Mouse (Mus musculus) MEL (cell line): Measurements from ENCODE around the gene Prdm16. TPM values are rescaled to one million over a fixed set of nuclear protein-coding genes. Genes with fewer than 3 reads are reported as not detected.

Experiments used
- DNase-seq: peaks from one replicate; pipeline ENCODE4 v3.0.0; 2011; ENCODE audit warnings: low read depth, low spot score
- H3K27ac ChIP-seq: 2 replicates; pipeline ENCODE4 v1.5.1; 2012; ENCODE audit warnings: low read depth, mild to moderate bottlenecking, control low read depth, low read length, moderate library complexity; ENCODE audit not compliant: control insufficient read depth
- H3K27me3 ChIP-seq, 2 experiments: fragments of 150-350 bp in 1 of 2; sonication (generic) in 1 of 2; 2 replicates each; pipeline ENCODE4 v1.6.1; 2012; ENCODE audit warnings: low read length in 2 of 2, mild to moderate bottlenecking in 2 of 2, improper control_type of control experiment in 1 of 2, moderate library complexity in 1 of 2; ENCODE audit not compliant: insufficient read depth in 2 of 2, control insufficient read depth in 1 of 2
- H3K36me3 ChIP-seq, 2 experiments: 2 replicates each; pipeline ENCODE4 v1.6.1; 2012 to 2014; ENCODE audit warnings: low read length in 2 of 2, improper control_type of control experiment in 1 of 2, inconsistent platforms in 1 of 2, mild to moderate bottlenecking in 1 of 2; ENCODE audit not compliant: insufficient read depth in 2 of 2, control insufficient read depth in 1 of 2
- H3K4me1 ChIP-seq, 2 experiments: fragments of 150-350 bp in 1 of 2; sonication (generic) in 1 of 2; 2 replicates each; pipeline ENCODE4 v1.6.1; 2012; ENCODE audit warnings: low read length in 2 of 2, improper control_type of control experiment in 1 of 2, mild to moderate bottlenecking in 1 of 2; ENCODE audit not compliant: insufficient read depth in 2 of 2, control insufficient read depth in 1 of 2
- H3K4me3 ChIP-seq, 2 experiments: fragments of 150-350 bp in 1 of 2; sonication (generic) in 1 of 2; 2 replicates each; pipeline ENCODE4 v1.5.1; 2012; ENCODE audit warnings: low read depth in 2 of 2, low read length in 2 of 2, mild to moderate bottlenecking in 2 of 2, moderate library complexity in 2 of 2, control low read depth in 1 of 2, improper control_type of control experiment in 1 of 2; ENCODE audit not compliant: control insufficient read depth in 1 of 2, insufficient read depth in 1 of 2
- H3K79me2 ChIP-seq: 2 replicates; pipeline ENCODE4 v1.6.1; 2012; ENCODE audit warnings: mild to moderate bottlenecking, low read length, moderate library complexity; ENCODE audit not compliant: control insufficient read depth, poor library complexity, insufficient read depth
- H3K9ac ChIP-seq: 2 replicates; pipeline ENCODE4 v1.6.1; 2012; ENCODE audit warnings: low read depth, mild to moderate bottlenecking, control low read depth, low read length, moderate library complexity; ENCODE audit not compliant: control insufficient read depth, poor library complexity, severe bottlenecking
- H3K9me3 ChIP-seq: fragments of 150-350 bp; sonication (generic); replicated peaks from 2 replicates; pipeline ENCODE4 v1.6.1; 2012; ENCODE audit warnings: mild to moderate bottlenecking, low read length, improper control_type of control experiment, moderate library complexity; ENCODE audit not compliant: insufficient read depth
- BHLHE40 ChIP-seq: IDR thresholded peaks from 2 replicates; pipeline ENCODE4 v1.6.1; 2012; ENCODE audit warnings: low read depth, mild to moderate bottlenecking, inconsistent platforms, low read length, improper control_type of control experiment, borderline replicate concordance
- ELF1 ChIP-seq: IDR thresholded peaks from 2 replicates; pipeline ENCODE4 v1.6.1; 2014; ENCODE audit warnings: low read depth, mild to moderate bottlenecking, inconsistent platforms, low read length, improper control_type of control experiment, moderate library complexity
- EP300 ChIP-seq, 2 experiments: IDR thresholded peaks; 2 replicates each; pipeline ENCODE4 v1.6.1; 2011; ENCODE audit warnings: improper control_type of control experiment in 2 of 2, low read length in 2 of 2, low read depth in 1 of 2, mild to moderate bottlenecking in 1 of 2
- HCFC1 ChIP-seq: IDR thresholded peaks from 2 replicates; pipeline ENCODE4 v1.6.1; 2012; ENCODE audit warnings: low read depth, mild to moderate bottlenecking, inconsistent platforms, low read length, improper control_type of control experiment, moderate library complexity
- KAT2A ChIP-seq: conservative IDR thresholded peaks from 2 replicates; pipeline ENCODE4 v1.6.1; 2012; ENCODE audit warnings: low read depth, low read length, improper control_type of control experiment, inconsistent platforms
- MAX ChIP-seq: IDR thresholded peaks from 2 replicates; pipeline ENCODE4 v1.6.1; 2011; ENCODE audit warnings: low read length, improper control_type of control experiment
- MXI1 ChIP-seq: IDR thresholded peaks from 2 replicates; pipeline ENCODE4 v1.6.1; 2011; ENCODE audit warnings: mild to moderate bottlenecking, low read depth, low read length, improper control_type of control experiment
- NELFE ChIP-seq: IDR thresholded peaks from 2 replicates; pipeline ENCODE4 v1.6.1; 2011; ENCODE audit warnings: low read depth, low read length, improper control_type of control experiment
- POLR2A ChIP-seq, 2 experiments: IDR thresholded peaks; 2 replicates each; pipeline ENCODE4 v1.6.1; 2011 to 2012; ENCODE audit warnings: low read length in 2 of 2, mild to moderate bottlenecking in 2 of 2, control low read depth in 1 of 2, improper control_type of control experiment in 1 of 2, low read depth in 1 of 2, moderate library complexity in 1 of 2; ENCODE audit not compliant: control insufficient read depth in 1 of 2, insufficient read depth in 1 of 2, poor library complexity in 1 of 2
- POLR2AphosphoS2 ChIP-seq: IDR thresholded peaks from 2 replicates; pipeline ENCODE4 v1.6.1; 2011; ENCODE audit warnings: low read length, improper control_type of control experiment
- POLR2AphosphoS5 ChIP-seq: IDR thresholded peaks from 2 replicates; pipeline ENCODE4 v1.6.1; 2012; ENCODE audit warnings: low read depth, borderline replicate concordance, mild to moderate bottlenecking, inconsistent platforms, low read length, moderate library complexity, mixed read lengths
- TBP ChIP-seq: IDR thresholded peaks from 2 replicates; pipeline ENCODE4 v1.8.0; 2011; ENCODE audit warnings: low read depth, low read length, improper control_type of control experiment
- UBTF ChIP-seq: IDR thresholded peaks from 2 replicates; pipeline ENCODE4 v1.6.1; 2012; ENCODE audit warnings: low read depth, mild to moderate bottlenecking, inconsistent platforms, low read length, improper control_type of control experiment, moderate library complexity, borderline replicate concordance; ENCODE audit not compliant: insufficient read depth
- ZNF384 ChIP-seq: IDR thresholded peaks from 2 replicates; pipeline ENCODE4 v1.6.1; 2012; ENCODE audit warnings: low read depth, mild to moderate bottlenecking, inconsistent platforms, low read length, improper control_type of control experiment
- polyA plus RNA-seq, 2 experiments: library from polyadenylated mRNA; stranded (reverse) in 1 of 2; unstranded in 1 of 2; fragments of >175 nt in 1 of 2; fragments of >200 nt in 1 of 2; gene quantifications; 2 replicates each; pipeline versions ENCODE4 v1.2.1 to v1.2.4; 2012; ENCODE audit warnings: low replicate concordance in 2 of 2, low read depth in 1 of 2; ENCODE audit not compliant: insufficient read length in 2 of 2, insufficient read depth in 1 of 2, missing spikeins in 1 of 2
- total RNA-seq: library from RNA; depleted of rRNA; stranded (reverse); fragments of 300-350 nt; gene quantifications from 2 replicates; pipeline ENCODE4 v1.2.3, GENCODE M21; 2012

Gene Prdm16
- total and polyA plus RNA-seq, 3 experiments = not detected

DNA sequence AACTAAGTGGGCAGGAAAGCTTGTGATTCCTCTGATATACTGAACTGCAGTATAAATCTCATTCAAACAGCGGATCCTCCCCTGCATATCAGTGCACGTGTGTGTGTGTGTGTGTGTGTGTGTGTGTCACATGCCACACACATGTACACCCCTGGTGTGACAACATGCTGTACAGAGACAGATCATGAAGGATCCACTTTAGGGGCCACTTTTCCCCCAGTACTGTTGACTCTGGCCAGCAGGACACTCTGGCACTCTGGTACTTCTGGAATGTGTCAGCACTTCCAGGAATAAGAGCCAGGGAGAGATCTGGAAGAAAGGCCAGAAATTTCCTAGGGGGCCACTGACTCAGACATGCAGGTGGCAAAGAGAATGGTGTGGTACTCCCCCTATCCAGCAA lies 10.4 kb downstream of the Prdm16 start:
- Histone ChIP-seq H3K36me3 (no peaks in the 10 kb centered on the region), H3K27me3 (no peaks in the 10 kb centered on the region), H3K79me2 (no peaks in the 10 kb centered on the region), H3K4me1 (no peaks in the 10 kb centered on the region), H3K9ac (no peak overlapping the region), H3K27ac (no peak overlapping the region), H3K4me3 (no peak overlapping the region), H3K9me3 (no peaks in the 10 kb centered on the region)
- DNase-seq = no peak
- TF ChIP-seq UBTF = no peak
- TF ChIP-seq POLR2A (IDR thresholded peaks at IDR 0.05; ENCODE audit: control insufficient read depth in 1 of 2, insufficient read depth in 1 of 2, low read depth in 1 of 2, low read length in 2 of 2, poor library complexity in 1 of 2) = no peak
- TF ChIP-seq ELF1 = no peak
- TF ChIP-seq POLR2AphosphoS2 = no peak
- TF ChIP-seq ZNF384 = no peak
- TF ChIP-seq POLR2AphosphoS5 = no peak
- no peak for TF ChIP-seq TBP
- no peak for TF ChIP-seq HCFC1
- TF ChIP-seq MXI1 = no peak
- no peak for TF ChIP-seq EP300 (IDR thresholded peaks at IDR 0.05; ENCODE audit: low read depth in 1 of 2, low read length in 2 of 2)

DNA sequence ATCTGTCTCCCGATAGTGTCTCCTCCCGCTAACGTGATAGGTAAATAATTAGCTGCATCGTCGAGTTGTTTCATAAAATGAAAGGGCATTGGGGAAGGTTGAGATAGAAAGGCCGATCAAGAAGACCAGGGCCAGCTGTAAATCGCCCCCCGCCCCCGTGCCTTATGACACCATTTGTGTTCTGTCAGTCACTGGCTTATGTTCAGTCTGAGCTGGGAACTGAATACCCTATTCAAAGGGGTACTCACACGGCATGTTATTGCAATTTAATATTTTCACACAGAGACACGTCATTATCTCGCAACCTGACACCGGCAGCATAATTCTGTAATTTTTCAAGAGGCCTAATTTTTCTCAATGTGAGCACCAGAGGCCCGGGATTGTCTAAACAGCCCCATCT lies 11.0 kb downstream of the Prdm16 start:
- no peak overlapping the region for H3K4me3 ChIP-seq
- H3K4me1 ChIP-seq = no peaks in the 10 kb centered on the region
- no peak overlapping the region for H3K9ac ChIP-seq
- H3K36me3 ChIP-seq = no peaks in the 10 kb centered on the region
- DNase-seq = no peak
- no peak overlapping the region for H3K27ac ChIP-seq
- TF ChIP-seq MXI1 = no peak
- no peak for TF ChIP-seq KAT2A
- TF ChIP-seq BHLHE40 = no peak
- no peak for TF ChIP-seq UBTF
- no peak for TF ChIP-seq MAX
- no peak for TF ChIP-seq POLR2AphosphoS2
- no peak for TF ChIP-seq NELFE
- TF ChIP-seq, all 39 proteins: peak for 0
- Histone ChIP-seq H3K9me3 (no peaks in the 10 kb centered on the region), H3K27me3 (no peaks in the 10 kb centered on the region), H3K79me2 (no peaks in the 10 kb centered on the region)

DNA sequence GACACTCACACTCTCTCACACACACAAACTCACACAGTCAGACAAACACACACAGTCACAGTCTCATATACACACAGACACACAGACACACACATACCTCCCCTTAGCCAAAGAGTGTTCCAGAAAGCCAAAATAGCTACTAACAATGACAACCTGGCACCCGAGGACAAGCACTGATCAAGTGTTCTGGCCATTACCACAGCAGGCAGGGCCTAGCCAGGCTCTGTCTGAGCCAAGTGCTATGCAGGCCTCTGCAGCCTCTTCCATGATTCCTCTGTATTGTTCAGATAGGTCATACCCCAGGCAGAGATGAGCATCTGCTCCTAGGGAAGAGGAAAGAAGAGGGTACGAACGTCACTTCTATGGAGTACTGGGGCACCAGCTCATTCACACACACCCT lies 13.4 kb downstream of the Prdm16 start:
- H3K4me1 ChIP-seq = no peaks in the 10 kb centered on the region
- TF ChIP-seq POLR2AphosphoS5 (0 out of 2 replicates have a peak, but pooled peaks have one; percentile 5), ELF1 (no peak)
- no peaks in the 10 kb centered on the region for H3K79me2 ChIP-seq
- DNase-seq = no peak
- H3K4me3 ChIP-seq = no peak overlapping the region
- H3K27ac ChIP-seq = no peak overlapping the region
- H3K9me3 ChIP-seq = no peaks in the 10 kb centered on the region
- no peak overlapping the region for H3K9ac ChIP-seq
- H3K36me3 ChIP-seq = no peaks in the 10 kb centered on the region
- no peaks in the 10 kb centered on the region for H3K27me3 ChIP-seq
